Mouse (Mus musculus): ENCODE measurements around the gene Ccr1. TPM values are rescaled to one million over a fixed set of nuclear protein-coding genes. Genes with fewer than 3 reads are reported as not detected.
"Not testable (repeated sequence)": the region's sequence is repeated elsewhere in the genome, so short reads cannot be mapped to it uniquely, and the experiment has no call there.

Ccr1 gene
- 0.13 and 0.30 TPM in 2 replicates for polyA plus RNA-seq (2012; rRNA removed)

DNA sequence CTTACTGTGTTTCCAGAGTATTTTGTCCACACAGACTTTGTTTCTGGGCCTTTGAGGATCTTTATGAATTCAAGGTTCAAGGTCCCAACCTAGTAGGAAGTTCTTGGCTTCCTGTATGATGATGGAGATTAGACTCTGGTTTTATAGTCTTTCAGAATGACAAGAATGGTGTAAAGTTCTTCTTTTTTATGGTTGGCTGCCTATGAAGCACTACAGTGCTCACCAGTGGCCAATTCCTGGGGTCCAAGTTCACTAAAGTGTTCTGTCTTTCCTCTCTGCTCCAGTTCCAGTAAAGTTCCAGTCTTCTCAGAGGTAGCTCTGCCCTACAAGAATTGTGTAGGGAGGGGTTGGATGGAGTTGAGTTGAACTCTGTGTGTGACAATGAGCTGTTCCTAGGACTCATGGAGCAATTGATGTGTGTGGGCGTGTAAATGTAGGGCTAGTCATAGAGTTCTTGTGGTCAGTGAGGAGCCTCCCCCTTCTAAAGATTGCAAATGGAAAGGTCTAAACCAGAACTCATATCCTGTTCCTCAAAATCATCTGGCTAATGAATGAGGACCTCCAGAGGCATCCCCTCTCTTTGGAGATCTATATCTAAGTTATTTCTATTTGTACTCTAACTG lies at the start of gene Ccr1:
TSS of gene Ccr1 (minus strand) at position 403 of the 623 bp plus-strand sequence.
- DNase-seq (ENCODE audit: extremely low spot score in 1 of 2, low spot score in 1 of 2), result no peak

DNA sequence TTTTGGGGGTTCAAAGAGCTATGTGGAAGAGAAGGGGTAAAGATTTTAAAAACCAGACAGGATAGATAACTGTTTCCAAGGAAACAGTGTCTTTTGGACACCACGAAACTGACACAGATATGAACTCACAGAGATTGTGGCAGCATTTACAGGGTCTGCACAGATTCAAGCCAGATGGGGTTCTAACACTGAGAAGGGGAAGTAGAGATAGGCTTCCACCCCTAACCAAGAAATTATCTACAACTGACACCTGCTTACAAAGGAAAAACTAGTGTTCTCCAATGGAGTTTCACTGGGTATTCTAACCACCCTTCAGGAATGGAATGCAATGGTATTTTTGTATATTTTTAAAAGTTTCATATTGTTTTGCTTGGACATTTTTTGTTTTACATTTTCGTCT lies 47.6 kb upstream of the Ccr1 start:
- DNase-seq (ENCODE audit: extremely low spot score in 1 of 2, low spot score in 1 of 2), result no peak

DNA sequence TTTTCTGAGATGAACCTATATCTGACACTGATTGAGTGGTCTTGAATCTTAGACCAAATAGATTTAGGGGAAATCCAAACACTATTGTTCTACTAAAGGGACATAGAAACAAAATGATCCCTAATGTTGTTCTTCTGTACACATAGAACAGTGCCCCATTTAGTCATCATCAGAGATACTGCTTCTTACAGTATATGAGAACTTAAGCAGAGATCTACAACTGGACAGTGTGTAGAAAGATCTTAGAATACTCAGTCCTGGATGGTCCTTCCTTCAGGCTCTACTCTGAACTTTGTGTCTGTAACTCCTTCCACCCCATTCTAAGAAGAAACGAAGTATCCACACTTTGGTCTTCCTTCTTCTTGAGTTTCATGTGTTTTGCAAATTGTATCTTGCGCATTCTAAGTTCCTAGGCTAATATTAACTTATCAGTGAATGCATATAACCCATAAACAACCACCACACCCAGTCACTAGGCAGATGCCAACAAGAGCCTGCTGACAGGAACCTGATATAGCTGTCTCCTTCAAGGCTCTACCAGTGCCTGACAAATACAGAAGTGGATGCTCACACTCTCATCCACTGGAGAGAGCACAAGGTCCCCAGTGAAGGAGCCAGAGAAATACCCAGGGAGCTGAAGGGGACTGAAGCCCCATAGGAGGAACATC lies 46.6 kb upstream of the Ccr1 start:
- no peak for DNase-seq (ENCODE audit: extremely low spot score in 1 of 2, low spot score in 1 of 2)

DNA sequence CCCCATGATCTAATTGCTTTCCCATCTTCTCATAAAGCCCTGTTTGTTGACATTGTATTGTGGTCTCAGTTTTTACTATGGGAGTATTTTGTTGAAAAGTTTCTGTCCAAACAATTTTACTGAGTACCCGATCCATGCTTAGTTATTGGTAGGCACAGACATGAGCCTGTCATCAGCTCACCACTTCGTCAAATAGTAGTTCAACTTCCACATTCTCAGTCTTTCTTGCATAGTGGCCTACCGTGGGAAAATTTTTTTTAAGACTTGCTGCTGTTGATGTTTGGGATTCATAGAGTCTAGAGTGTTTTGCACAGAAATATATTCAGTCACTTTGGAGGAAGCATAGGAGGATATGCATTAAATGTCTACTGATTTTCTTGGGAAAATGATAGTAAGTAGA lies 44.8 kb upstream of the Ccr1 start:
- DNase-seq (ENCODE audit: extremely low spot score in 1 of 2, low spot score in 1 of 2), result no peak

DNA sequence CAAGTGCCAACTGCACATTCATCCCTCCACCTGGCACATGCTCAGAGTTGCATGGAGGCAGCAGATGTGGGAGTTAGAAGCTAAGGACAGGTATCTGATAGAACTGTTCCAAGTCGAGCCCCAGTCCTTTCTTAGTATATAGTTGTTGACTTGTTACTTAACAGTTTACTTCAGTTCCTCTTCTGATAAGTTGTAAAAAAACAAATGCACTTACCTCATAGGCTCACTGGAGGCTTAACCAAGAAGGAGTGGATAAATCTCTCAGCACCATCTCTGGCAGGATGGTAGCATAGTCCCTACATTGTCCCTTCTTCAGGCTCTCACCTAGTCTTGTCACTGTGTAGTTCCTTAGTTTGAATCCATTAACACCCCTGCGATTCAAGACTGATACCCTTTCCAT lies 44.2 kb upstream of the Ccr1 start:
- no peak for DNase-seq (ENCODE audit: extremely low spot score in 1 of 2, low spot score in 1 of 2)

GRCm38 (mm10) chr9:123999784-124000183 lies 31.3 kb upstream of the Ccr1 start:
- no peak for DNase-seq (ENCODE audit: extremely low spot score in 1 of 2, low spot score in 1 of 2)

- no peak for DNase-seq (ENCODE audit: extremely low spot score in 1 of 2, low spot score in 1 of 2)
Measured at GRCm38 (mm10) chr9:123997719-123998118, 29.2 kb upstream of the Ccr1 start.

DNA sequence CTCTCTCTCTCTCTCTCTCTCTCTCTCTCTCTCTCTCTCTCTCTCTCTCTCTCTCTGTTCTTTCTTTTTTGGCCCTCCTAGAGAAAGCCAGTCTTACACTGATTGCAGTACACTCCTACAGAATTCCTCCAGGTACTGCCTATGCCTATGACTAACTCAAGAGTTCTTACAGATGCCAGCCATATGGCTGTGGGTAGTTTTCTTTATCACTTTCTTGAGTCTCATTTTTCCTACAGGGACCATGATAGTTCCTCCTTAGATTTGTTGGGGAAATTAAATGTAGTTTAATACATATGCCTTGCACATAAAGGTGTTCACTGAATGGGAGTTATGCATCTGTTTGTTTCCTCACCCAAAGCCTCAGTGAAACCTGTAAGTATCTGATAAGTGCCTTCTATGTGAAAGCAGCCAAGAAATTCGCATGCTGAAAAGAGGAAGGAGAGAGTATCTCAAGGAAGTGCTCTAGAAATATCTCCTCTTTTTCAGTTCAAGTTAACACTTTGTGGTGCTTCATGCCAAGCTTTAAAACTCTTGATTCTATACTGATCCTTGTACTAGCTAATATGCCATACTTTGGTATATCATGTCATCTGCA lies 22.9 kb upstream of the Ccr1 start:
- DNase-seq (ENCODE audit: extremely low spot score in 1 of 2, low spot score in 1 of 2), result peak; percentile 29 to 65

DNA sequence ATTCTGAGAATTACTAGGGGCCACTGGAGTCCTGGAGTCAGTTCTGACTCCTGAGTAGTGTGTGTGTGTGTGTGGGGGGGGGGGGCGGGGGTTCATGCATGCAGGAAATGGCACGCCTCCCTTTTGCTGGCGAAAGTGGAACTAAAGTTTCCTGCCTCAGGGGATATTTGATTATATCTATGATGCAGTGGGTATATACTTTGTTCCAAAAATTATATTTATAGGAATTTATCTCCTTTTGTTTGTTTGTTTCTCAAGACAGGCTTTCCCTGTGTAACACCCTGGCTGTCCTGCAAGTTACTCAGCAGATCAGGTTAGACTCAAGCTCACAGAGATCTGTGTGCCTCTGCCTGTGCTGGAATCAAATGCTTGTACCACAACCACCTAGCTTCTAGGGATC lies 21.2 kb upstream of the Ccr1 start:
- DNase-seq (ENCODE audit: extremely low spot score in 1 of 2, low spot score in 1 of 2), result no peak

- DNase-seq (ENCODE audit: extremely low spot score in 1 of 2, low spot score in 1 of 2), result peak in 1 of 2 experiments; percentile 38
Measured at GRCm38 (mm10) chr9:123986217-123986616, 17.7 kb upstream of the Ccr1 start.

DNA sequence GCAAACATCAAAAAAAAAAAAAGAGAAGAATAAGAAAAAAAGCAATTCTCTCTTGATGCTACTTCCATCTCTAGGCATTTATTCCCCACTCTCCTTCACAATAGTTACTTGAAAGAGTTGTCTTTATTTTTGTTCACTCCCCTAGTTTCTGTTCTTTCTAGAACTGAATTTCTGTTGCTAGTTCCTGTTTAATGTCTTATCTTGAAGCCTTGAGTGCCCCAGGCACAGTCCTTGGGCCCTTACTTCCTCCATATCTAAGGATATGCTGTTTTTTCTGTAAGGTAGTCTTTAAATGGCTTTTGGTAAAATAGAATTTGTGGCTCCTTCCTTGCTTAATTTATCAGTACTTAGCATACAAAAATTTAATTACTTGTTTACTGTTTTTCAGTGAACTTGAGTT lies 16.5 kb upstream of the Ccr1 start:
- DNase-seq (ENCODE audit: extremely low spot score in 1 of 2, low spot score in 1 of 2), result no peak

DNA sequence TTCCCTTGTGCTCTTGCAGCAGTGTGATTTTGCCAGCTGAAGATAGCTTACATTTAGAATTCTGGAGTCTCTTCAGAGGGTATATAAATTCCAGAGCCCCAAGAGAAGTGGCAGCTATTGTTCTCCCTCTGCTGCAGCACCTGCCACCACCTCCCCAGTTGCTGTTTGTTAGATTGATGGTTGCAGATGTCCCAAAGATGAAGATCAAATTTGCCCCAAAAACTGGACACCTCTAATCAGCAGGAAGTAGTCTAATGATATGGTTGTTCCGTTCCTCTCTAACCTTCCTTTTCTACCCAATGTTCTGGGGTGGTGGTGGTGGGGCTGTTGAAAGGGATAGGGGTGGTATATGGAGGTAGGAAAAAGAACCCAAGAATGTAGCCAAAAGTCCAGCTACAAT lies 14.2 kb upstream of the Ccr1 start:
- no peak for DNase-seq (ENCODE audit: extremely low spot score in 1 of 2, low spot score in 1 of 2)

- DNase-seq (ENCODE audit: extremely low spot score in 1 of 2, low spot score in 1 of 2), result no peak
Measured at GRCm38 (mm10) chr9:123981909-123982308, 13.4 kb upstream of the Ccr1 start.

GRCm38 (mm10) chr9:123980858-123981475 lies 12.5 kb upstream of the Ccr1 start:
- not testable (repeated sequence) for DNase-seq (ENCODE audit: extremely low spot score in 1 of 2, low spot score in 1 of 2)

GRCm38 (mm10) chr9:123978308-123978707 lies 9.8 kb upstream of the Ccr1 start, which contains the start of gene Ccr1l1:
Gene Ccr1l1 (minus strand): TSS chr9:123978408.
- DNase-seq (ENCODE audit: extremely low spot score in 1 of 2, low spot score in 1 of 2), result no peak

- no peak for DNase-seq (ENCODE audit: extremely low spot score in 1 of 2, low spot score in 1 of 2)
Measured at GRCm38 (mm10) chr9:123976876-123977663, 8.6 kb upstream of the Ccr1 start.

DNA sequence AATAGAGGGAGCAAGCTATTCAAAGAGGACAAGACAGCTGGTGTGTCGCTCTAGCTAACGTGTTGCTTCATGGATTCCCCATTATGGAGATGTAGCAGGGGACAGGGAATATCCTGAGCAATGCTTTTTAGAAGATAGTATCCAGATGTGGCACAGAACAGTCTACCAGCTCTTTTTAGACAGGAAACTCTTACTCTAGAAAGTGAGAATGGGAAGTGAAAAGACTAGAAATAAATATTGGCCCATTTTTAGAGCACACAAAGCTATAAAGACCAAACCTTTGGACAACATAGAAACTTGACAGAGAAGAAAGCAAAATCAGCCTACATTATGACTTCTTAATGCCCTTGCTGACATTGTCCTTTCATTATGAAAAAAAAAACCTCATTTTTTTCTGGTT lies 7.1 kb upstream of the Ccr1 start:
- no peak for DNase-seq (ENCODE audit: extremely low spot score in 1 of 2, low spot score in 1 of 2)

- DNase-seq (ENCODE audit: extremely low spot score in 1 of 2, low spot score in 1 of 2), result not testable (repeated sequence)
Measured at GRCm38 (mm10) chr9:123966858-123967495, 1.5 kb downstream of the Ccr1 start.

DNA sequence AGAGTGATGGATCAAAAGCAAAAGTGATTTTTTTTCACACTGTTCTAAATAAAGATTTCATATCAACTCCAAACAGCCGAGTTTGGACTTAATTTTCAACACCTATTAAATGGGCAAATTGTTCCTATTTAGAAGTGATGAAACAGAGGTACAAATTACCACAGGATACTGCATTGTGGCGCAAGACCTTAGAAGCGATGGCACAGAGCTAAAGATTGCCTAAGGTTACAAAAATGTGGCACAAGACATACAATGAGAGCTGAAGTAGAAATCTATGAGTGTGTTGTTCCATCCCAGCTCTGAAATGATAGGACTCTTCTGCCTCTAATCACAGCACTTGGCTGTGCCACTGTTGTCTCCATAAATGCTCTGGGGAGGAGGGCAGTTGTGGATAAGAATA lies 3.7 kb downstream of the Ccr1 start:
- no peak for DNase-seq (ENCODE audit: extremely low spot score in 1 of 2, low spot score in 1 of 2)

DNA sequence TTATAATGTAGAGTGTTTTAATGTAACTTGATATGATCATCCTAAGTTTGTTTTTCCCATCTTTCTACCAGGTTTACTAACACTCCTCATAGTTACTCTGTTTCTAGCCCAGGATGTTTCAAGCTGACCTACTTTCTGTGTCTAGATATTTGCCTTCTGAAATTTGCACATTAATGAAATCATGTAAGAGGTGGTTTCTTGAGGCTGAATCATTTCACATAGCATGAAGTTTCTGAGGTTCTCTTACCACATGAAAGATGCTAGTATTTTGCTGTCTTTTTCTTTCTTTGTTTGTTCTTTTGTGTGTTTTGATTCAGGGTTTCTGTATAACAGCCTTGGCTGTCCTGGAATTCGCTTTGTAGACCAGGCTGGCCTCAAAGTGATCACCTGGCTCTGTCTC lies 8.3 kb downstream of the Ccr1 start:
- no peak for DNase-seq (ENCODE audit: extremely low spot score in 1 of 2, low spot score in 1 of 2)
